Mouse (Mus musculus): Measurements from ENCODE around the gene Stk11.

The Stk11 gene

DNA sequence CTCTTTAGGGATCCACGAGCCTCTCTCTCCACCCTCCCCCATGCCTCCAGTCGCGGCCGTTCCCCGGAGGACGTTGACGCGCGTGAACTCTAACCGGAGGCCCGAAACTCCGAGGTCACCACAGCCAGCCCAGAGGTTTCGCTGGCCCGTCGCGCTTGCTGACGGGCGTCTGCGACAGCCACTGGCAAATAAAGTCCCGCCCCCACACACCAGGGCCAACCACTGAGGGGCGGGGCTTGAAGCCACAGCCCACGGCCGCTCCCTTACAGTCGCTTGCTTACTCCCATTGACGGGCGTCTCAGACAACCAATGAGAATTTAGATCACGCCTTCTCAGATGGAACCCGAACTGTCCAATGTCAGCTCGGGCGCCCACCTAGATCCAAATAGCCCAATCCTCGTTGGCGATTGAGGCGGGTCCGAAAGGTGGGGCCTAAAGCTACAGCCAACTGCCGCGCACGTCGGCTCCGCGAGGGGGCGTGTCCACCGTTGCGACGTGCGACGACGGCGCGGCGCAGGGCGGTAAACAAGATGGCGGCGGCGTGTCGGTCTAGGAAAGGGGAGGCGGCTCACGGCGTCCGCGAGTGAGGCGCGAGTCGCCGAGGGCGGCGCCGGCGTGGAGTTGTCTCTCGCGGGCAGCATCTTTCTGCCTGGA is at the start of gene Stk11:
Gene Stk11, plus strand, starts transcription at position 514 of the 654 bp plus-strand sequence.
- peak; percentile 95 for DNase-seq

DNA sequence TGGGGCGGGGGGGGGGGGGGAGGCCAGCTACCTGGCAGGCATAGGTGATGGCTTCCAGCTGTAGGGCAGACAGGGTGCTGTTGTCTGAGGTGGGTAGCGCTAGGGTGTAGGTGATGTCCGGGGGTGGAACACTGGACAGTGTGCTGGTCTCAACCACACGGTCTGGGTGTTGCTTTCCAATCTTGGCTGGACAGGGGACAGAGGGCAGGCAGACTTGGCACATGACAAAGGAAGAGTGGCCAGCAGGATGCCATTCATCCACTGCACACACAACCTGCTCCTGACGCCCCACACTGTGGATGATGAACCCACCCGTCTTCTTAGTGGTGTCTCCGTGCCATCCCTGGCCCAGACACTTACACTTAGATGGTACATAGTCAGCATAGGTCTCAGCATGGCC is 46.4 kb upstream of the Stk11 start:
- no peak for DNase-seq

DNA sequence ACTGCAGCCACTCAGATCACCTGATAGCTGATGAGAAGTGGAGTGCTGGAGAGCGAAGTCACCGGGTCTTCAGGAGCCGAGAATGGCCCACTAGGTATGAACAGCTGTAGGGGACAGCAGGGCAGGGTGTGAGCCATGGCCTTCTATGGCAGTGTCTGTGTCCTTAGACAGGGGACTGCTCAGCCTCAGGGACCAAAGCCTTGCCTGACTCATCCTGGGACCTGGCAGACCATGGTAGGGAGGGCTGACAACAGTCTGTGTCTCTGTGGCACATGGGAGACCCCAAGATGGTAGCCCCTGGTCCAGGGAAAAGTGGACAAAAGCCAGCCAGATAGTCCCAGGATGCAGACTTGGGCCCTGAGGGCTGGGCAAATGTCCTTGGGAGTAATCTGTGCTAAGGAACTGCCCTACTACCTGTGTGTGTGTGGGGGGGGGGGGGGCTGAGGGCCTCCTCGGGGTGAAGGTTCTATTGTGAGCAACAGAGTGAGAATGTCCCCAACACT is 45.6 kb upstream of the Stk11 start:
- no peak for DNase-seq

DNA sequence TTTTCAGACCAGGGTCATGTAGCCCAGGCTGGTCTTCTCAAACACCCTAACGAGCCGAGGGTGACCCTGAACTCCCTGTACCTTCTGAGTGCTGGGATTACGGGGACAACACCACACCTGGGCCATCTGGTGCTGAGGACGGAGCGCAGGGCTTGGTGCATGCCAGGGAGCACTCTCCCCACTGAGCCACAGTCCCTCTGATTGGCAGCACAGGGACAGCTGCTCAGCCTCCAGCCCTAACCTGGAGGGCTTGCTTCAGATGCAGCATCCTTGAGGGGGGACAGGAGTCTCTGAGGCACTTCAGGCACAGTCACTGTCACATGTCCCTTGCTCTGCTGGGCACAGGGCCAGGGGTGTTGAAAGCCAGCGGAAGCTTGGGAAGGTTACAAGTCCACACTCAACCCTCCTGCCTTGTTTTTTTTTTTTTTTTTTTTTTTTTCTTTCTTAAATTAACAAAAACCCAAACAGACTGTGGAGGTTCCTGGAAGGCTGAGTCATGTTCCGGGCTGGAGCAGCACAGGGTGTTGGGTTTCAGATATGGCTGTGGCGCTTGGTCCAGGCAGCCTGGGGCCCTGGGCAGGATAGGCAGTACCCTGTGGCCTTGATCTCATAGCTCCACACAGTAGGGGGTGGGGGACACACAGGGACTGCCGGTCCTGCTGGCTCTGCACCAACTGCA is 44.6 kb upstream of the Stk11 start:
- DNase-seq = peak; percentile 39

DNA sequence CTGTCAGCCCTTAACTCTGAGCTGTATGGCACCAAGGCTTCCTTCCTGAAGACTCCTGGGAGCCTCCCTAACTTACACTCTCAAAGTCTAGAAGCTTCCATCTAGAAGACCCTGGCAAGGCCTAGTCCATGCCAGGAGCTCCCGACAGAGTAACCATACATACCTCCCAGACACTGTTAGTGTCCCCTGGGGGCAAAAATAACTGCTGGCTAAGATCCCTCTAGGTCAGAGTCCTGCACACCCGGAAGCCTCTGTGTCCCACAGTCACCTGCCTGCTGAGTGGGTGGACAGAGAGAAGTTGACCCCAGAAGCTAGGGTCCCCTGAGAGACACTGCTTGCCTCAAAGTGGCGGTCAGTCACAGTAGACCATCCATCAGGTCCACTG is 44.1 kb upstream of the Stk11 start:
- DNase-seq = no peak

DNA sequence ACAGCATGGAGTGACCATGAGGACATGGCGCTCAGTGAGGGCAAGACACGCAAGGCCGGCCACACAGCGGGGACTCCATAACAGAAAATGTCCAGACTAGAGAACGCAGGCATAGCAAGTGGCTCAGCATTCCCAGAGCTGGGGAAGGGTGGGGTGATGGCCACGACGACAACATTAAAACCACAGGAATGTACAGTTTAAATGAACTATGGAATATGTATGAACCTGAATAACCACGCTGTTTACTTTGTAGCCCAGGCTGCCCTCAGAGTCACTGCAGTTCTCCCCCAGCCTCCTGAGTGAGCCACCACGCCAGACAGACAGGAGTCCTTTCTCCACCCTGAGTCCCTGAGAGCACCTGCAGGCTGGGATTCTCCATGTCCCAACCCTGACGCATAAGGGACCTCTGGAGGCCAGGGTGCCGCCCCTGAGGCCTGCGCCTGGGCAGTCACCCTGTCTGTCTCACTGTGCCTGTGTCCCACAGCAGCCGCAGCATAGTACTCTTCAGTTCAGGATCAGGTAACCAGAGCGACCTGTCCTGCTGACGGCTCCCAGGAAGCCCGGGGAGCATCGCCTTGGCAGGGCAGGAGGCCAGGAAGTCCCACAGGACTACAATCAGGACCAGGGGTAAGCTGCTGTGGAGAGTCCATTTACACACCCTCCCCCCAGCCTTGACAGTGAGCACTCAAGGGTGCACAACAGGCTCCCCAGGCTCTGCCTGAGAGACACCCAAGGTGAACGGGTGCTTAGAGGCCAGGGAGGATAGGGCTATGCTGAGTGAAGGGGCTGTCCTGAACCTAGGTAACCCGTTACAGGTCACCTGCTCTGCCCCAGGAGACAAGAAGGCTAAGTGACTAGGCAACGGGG is 42.7 kb upstream of the Stk11 start:
- no peak for DNase-seq

DNA sequence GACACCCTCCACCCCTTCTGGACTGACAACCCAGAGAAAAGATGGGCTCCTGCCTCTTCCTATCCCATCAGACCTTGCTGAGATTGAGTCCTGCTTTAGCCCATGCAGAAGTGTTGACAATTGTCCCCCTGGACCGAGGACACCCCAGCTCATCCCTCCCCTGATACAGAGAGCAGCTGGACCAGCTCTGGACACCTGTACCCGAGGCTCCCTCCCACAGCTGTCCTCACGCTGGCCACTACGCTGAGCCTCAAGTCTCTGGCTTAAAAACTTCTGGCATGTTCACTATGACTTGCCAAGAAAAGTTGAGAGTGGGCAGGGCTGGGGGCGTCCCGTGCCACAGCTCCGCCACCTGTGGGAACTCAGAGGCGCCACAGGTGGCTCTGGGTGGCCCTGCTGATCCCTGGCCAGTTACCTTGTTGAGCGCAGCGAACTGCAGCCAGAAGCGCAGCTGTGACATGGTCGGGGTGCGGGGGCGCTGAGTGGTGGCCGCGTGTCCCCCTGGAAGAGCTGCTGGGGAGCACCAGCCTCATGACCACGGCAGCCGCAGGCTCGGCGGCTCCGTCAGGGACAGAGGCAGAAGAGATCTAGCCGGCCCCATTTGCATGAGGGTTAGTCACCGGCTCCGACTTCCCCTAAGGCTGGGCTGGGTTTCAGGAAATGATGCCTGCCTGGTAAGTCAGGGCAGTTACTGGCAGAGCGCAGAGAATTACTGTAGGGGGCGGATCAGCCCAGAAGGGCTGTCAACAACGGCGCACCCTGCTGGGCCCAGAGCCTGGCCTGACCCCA is 40.6 kb upstream of the Stk11 start:
- peak; percentile 75 to 82 for DNase-seq

DNA sequence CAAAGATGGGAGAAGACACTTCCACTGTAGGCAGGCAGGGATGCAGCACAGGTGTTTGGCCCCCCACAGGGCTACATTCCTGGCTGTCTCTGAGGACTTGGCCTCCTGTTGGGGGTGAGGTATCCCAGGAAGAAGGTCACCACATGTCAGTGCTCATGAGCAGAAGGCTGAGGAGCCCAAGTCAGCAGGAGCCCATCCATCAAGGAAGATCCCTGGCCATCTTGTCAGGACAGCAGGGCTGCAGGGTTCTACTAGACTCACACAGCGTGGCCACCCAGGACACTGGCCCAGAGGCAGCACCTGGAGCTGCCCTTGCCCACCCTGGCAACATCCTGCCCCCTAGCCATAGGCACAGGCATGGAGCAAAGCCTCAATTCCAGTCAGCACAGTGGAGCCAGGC is 39.7 kb upstream of the Stk11 start:
- no peak for DNase-seq

DNA sequence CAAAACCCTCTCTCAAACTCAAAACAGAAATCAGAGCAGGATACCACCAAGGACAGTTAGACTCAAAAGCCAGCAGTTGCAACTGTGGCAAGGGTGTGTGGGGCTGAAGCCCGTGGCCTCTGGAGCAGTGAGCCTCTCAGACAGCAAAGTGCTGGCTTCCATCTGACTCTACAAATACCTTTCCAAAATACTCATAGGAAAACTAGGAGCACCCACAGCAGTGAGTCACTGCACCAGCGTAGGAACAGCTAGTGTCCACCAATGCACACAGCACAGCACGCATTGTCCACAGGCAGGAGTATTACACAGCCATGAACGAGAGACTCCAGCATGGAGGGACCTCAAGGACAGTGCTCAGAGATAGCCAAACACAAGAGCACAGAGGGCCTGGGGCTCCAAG is 39.2 kb upstream of the Stk11 start:
- no peak for DNase-seq

DNA sequence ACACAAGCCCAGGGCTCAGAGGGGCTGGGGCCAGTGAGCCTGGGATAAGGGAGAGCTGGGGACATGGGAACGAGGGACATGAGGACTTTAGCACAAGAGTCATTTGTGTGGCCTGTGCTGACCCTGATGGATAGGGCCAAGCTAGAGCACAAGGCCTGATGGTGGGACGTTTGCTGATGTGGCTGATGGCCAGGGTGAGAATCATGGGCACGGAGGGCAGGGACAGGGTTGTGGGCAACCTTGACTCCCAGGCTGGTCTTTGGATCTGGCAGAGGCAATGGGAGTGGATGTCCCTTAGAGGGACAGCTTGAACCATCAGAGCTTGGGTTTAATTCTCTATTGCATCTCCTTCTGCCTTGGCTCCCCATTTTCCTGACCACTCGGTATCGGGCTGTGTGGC is 38.3 kb upstream of the Stk11 start:
- DNase-seq = no peak

DNA sequence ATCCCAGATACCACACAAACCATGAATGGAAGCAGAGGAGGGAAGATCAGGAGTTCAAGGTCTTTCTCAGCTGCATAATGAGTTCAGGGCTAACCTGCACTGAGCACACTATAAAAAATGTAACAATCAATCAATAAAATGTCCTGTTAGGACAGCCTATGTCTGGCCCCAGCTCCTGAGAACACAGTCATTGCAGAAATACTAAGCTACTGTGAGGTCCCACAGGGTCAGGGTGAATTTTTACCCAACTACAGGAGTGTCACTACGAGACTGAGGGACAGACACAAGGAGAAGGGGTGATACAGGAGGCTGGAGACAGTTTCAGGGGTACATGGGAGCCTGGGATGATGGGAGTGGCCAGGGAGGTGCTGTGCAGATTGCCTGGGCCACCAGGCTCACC is 37.2 kb upstream of the Stk11 start:
- DNase-seq = no peak

DNA sequence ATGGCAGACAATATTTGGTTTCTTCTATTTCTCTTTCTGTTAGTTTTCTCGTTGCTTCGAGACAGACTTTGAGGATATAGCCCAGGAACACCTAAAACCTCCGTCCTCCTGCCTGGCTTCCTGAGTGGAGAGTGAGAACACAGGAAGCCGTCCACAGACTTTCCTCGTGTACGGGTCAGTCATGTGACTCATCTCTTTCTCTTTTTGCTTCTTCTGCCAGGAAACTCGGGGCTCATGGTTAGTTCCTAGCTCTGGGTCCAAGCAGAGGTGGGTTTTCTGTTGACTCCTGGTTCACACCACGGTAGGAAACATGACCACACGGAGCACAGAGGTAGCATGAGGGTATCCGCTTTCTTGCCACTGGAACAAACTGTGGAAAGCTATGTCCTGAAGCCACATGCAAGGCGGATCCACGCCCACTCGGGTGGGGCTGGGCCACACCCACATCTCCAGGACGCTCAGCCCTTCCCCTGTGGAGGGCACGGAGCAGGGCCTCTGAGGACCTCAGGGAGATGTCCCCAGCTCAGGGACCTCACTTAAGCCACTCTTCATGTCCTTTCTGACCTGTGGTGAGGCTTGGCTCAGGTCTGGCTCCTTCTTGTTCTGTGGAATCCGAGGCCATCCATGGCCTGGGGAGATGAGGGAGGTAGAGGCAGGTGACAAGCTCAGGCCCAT is 35.1 kb upstream of the Stk11 start:
- DNase-seq = no peak

DNA sequence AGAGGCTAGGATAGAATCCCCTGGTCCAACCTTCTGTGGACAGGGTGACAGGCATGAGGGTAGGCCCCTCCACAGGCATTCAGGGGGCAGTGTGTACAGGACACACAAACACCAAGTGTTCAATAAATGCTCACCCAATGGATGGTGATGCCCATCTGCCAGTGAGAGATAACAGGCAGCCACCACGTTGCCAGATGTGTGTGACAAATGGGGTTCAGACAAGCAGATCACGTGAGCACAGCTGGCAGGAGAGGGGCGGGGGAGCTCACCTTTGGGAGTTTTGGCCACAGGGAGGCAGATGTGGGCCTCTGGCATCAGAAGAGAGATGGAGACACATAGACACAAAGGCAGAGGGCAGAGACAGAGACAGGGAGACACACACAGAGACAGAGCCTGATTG is 34.5 kb upstream of the Stk11 start:
- no peak for DNase-seq

DNA sequence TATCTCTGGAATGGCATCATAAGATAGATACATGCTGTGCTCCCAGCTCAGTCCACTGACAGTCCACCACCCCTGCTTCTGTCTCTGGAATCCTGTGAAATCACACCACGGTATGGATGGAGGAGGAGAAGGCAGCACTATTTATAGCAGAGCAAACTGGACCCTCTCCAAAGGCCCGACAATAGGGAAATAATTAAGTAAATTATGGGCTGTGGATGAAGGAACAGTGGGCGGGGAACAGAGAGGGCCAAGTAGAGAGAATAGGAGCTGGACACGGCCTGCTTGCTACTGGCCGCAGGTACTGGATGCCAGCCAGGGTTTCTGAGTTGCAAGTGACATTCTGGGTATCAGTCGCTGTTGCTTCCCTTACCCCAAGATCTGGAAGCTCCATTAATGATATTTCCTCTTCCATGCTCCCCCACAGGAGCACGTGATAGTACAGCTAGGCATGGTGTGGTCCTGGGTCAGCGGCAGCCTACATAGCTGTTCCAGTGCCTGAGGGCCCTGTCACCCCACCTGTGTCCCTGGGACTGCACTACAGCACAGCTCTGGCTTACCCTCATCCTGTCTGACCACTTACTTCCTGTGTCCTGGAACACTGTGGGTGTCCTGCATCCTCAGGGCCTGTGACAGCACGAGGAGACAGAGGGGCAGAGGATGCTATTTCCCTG is 30.7 kb upstream of the Stk11 start:
- no peak for DNase-seq

DNA sequence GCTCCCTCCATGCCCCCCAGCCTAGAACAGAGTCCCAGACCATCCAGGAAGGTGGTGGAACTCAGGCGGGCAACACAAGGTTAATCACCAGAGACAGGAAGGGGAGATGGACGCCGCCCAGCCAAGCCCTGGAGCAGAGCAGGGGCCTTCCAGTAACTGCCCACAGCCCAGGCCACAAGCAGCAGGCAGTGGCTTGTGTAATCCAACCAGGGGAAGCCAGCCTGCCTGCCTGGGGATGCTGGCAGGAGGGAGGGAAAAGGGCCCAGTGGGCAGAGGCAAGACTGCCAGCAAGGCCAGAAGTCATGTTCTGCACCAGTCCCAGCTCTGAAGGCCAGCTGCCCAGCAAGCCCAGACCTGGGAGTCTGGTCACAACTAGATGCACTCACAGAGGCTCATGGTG is 28.8 kb upstream of the Stk11 start:
- DNase-seq = no peak

DNA sequence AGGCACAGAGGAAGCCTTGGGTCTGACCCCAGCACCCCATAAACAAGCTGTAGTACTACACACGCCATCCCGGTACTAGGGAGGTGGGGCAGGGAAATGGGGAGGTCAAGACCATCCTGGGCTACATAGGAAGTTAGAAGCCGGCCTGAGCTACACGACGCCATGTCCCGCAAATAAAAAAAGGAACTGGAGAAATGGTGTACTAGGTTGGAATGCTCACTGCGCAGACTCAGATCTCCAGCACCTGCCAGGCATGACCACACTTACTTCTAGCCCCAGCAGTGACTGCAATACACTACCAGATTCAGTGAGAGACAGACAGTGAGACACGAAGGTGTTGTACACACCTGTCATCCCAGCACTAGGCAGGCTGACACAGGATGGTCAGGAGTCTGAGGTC is 28.1 kb upstream of the Stk11 start:
- no peak for DNase-seq

DNA sequence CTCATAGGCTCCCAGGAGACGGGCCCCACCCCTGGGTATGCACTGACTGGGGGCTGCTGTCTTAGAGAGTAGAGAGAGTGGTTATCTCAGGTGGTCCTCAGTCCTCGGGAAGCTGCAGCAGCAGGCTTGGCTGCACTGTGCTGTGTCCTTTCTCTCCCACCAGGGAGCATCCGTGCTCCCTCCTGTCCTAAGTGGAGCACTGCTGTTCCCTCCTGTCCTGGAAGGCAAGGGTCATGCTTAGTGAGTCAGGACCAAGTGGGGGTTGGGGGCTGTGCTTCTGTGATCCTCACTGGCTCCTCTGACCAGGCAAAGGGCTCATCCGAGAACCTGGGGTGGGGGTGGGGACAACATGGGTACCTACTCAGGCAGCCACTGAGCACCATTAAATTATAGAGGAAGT is 26.5 kb upstream of the Stk11 start:
- DNase-seq = no peak

DNA sequence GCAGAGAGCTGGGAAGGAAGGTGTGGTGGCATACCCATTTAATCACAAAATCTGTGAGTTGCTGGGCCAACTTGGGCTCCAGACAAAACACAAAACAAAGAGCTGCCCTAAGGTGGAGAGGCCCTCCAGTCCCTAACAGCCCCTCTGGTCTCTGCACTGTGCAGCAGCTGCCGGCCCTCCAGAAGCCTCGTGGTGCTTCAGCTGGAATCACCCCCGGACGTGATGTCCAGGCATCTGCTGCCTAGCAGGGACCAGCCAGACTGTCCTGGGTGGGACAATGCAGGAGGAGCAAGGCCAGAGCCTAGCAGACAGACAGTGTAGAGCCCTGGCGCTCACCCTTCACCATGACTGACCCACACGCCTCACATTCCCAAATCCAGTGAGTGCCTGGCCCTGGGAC is 24.1 kb upstream of the Stk11 start:
- no peak for DNase-seq

DNA sequence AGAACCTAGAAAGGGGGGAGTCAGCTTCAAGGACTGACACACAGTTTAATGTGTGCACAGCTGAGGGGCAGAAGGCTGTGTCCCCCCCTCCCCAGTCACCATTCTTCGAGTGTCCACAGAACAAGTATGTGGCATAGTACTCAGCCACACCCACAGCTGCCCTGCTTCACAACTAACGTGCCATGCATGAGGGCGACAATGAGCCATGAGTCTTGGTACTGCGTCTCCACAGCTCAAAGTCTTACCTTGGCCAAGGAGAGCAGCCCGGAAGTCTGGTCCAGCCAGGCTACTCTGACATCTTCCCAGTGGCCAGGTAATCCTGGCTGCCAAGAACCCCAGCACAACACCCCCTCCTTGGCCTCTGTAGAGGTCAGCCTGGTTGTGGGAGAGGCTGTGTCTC is 22.9 kb upstream of the Stk11 start:
- no peak for DNase-seq

DNA sequence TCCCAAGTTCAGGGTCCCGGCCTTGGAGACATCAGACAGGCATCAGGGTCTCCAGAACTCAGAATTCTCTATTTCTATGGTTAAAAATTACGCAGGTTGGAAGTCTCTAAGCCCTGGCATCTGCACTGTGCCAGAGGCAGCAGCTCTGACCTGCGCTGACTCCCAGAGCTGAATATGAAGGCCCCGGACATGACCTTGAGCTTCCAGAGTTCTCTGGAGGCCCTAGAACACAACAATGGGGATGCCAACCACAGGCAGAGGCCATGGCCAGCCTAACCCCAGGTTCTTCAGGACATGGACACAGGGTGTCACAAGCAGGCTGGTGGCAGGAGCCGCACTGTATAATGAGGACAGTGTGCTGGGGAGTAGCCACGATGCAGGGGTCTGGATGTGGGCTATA is 21.5 kb upstream of the Stk11 start:
- DNase-seq = no peak

DNA sequence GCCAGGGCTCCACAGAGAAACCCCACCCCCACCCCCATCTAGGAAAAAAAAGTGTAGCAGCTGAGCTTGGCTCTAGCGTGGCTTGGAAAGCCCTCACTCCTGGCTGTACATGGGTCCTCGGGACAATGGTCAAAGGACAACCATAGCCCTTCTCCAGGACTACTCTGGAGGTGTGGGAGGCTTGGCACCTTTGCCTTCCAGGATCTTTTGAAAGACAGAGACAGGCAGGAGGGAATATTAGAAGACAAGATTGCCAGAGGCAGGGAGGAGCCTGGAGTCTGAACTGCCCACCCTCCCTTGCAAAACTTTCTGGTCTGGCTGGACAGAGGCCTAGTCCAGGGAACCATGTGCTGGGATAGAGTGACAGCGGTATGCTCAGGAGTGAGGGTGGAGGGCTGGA is 20.9 kb upstream of the Stk11 start:
- no peak for DNase-seq

DNA sequence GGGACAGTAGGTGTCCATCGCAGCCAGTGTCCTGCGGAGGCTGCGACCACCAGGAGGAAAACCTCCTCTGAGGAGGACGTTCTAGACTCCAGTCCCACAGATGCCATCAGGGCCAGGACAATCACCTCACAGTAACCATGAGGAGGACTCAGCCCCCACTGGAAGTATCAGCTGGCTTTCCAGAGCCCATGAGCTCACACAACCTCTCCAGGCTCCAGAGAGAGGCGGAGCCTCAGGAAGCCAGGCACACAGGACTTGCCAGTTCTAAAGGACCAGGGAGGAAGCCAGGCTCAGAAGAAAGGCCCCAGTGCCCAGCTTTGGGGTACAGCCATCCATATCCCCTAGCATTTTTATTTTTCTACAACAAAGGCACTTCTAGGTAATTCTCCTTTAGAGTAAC is 20.1 kb upstream of the Stk11 start:
- no peak for DNase-seq

All from spleen, adult 18-20 months (tissue).